Mouse (Mus musculus) thymus, postnatal 36 days (tissue): ENCODE results near the gene Prr23a2.
"Not testable (repeated sequence)": the region's sequence is repeated elsewhere in the genome, so short reads cannot be mapped to it uniquely, and the experiment has no call there.

ENCODE experiments used
- DNase-seq, 2 experiments: peaks; one replicate each; pipeline ENCODE4 v3.0.0; 2022; ENCODE audit warnings: mixed read lengths in 2 of 2

The Prr23a2 gene

DNA sequence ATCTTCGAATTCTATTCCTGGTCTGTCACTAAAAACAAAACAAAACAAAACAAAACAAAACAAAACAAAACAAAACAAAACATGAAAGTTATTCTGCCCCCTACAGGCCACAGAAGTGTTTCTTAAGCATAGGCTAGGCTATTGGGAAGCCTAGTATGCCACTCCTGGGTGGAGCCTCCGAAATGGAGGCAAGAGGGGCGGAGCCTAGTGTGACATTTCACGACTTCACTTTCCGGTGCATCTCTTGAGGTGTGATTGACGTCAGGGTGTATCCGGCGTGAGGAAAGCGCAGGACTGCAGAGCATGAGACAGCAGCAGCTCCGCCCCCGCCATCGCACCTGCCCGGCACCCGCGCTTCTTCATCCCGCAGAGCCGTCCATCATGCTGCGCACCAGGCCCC, at the start of gene Prr23a2:
TSS of gene Prr23a2 (plus strand) at position 285 of the 400 bp plus-strand sequence.
- DNase-seq, result no peak

DNA sequence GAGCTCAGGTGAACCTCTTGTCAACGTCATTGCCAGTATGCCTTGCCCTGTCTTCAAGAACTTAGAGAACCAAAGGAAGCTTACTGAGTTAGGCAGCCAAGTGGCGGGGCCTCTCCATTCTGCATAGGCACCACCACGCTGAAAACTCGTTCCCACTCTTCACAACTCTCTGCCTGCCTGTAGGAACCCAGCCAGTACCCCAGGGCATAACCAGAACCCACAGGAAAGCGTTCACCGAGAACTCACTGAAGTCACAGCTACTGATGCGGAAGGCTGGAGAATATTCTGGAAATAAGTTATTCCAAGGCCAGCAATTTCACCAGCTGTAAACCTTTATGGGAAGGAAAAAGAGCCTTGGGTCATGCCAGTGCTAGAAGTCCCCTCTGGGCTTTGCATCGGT, 48.7 kb upstream of the Prr23a2 start:
- no peak for DNase-seq

DNA sequence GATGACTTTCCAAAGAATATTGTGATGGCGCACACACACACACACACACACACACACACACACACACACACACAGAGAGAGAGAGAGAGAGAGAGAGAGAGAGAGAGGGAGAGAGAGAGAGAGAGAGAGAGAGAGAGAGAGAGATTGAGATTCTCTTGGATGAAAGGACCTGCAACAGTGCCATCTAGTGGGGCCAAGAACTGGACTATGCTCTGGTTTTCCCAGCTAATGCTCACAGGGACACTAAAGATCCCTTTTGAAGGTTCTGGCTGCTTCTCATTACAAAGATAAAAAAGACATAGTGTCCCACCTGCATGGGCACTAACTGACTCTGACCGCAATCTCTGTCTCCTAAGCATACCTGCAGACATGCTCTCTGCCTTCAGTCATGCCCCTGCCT, 46.8 kb upstream of the Prr23a2 start:
- DNase-seq, result not testable (repeated sequence)

DNA sequence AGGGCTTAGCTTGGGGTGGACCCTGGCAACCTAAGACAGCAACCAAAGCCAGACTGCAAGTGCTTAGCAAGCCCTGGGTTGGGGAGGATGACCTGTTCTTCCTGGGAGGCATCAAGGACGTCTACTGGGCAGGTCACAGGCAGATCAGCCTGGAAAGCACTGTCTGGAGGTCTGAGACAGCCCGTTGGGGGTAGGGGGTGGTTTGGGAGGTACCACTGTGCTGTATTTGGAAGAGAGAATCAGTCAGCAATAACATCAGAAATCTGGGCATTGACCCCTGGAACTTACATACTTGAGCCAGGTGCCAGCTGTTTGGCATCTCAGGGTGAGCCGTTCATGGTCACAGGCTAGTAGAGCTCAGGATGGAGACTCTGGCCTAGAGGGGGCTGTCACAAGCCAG, 40.2 kb upstream of the Prr23a2 start:
- DNase-seq, result no peak

DNA sequence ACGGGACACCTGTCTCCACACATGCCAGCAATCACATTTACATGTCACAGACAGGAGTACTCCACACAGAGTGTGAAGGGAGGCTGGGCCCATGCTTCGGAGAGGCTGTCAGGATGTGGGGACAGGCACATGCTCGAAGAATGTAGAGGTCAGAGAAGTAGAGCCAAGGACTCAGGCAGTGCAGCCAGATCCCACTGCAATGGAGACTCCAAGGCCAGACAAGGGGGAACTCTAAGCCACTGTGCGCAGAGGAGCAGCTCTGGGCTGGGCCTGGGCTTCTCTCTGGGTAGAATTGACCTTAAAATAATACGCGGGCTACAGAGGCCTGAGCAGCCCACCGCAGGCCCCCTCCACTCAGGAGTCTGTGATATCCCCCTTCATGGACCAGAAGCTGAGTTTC, 38.7 kb upstream of the Prr23a2 start:
- DNase-seq, result no peak

DNA sequence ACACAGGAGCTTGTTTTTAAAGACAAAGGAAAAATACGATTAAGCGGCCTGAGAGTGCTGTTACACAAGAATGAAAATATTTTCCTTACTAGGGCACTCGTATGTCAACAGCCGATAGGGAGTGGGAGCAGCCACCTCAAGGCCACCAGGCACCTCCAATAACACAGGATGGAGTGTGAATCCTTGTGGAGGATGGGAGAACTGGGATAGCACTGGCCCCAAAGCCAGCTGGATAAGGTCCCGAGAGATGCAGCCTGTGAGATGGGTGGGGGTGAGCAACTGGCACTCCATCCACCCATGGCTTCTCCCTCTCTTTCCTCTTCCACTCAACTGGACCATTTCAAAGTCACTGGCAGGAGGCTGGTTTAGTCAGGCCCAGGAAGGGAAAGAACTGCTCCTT, 37.3 kb upstream of the Prr23a2 start:
- DNase-seq, result no peak

DNA sequence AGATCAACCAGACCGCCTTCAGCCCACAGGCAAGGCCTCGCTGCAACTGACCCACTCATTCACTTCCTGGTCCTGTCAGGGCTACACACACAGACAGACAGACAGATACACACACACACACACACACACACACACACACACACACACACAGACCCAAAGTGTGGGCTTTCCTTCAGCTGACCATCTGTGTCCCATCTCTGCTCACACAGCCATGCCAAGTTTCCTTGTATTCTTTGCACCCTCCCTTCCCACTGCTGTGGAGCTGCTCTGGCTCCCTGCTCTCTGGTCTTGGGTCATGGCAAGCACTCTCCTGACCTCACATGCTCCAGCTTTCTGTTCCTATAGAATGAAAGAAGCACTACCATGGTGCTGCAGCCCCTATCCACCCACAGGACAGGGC, 36.8 kb upstream of the Prr23a2 start:
- DNase-seq, result no peak

DNA sequence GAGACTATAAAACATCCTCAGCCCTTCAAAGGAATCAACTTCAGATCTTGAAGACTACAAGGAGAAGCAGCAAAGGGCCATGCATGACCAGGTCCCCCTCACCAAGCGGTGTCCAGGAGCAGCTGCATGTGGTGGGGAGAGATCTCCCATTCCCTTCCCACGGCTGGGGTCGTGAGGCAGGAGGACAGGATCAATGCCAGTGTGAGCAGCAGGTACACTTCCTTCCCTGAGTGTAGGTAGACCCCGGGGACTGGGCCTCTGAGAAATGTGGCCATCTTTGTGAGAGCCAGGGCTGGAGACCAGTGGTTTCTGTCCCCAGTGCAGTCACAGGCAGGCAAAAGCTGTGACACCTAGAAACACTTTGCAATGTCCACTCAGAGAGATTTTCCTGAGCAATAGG, 35.8 kb upstream of the Prr23a2 start:
- no peak for DNase-seq

DNA sequence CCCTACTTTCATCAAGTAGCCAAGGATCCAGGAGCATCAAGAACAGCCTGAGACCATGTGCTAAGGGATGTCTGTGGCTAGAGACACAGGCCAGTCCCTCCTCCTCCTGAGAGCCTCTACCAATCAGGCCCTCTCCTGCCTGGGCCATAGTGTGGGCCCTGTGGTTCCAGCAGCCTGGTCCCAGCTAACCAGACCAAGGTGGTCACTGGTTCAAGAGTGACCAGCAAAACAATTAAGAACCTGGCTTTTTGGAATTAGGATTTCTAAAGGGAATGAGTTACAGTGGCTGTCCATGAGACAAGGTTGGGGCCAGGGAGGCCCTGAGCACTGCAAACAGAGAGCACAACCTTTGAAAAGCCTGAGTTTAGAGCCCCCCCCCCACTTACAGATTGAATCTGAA, 35.2 kb upstream of the Prr23a2 start:
- no peak for DNase-seq

DNA sequence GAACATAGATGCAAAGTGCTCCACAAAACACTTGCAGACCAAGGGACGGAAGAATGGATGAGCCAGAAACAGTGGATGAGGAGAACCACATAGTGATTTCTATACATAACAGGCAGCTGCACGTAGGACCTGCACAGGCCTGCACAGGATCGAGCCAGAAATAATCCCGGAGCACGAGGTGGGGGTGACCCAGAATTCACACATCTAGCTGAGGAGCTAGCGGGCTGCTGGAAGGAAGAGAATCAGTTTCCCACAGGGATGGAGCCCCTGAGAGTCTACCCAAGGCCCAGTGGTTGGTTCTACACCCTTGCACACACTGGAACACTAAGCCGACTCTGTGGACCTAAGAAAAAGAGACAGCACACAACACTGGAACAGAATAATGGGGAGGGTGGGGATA, 32.5 kb upstream of the Prr23a2 start:
- no peak for DNase-seq

DNA sequence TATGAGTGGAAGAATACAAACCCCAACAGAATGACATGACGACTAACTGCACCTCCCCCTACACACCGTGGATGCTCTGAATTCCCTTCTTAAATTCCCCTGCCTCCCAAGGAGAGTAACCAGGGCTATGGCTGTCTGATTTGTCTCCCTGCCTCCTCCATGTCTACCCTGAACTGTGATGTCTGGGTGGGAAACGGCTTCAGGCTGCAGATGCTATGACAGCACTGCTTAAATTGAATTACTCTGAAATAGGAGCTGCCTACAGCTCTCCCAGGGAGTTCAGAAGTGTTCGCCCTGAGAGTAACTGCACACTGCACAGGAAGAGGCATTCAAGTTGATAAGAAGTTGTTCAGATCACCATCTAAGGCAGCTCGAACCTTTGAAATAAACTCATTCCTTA, 26.8 kb upstream of the Prr23a2 start:
- no peak for DNase-seq

DNA sequence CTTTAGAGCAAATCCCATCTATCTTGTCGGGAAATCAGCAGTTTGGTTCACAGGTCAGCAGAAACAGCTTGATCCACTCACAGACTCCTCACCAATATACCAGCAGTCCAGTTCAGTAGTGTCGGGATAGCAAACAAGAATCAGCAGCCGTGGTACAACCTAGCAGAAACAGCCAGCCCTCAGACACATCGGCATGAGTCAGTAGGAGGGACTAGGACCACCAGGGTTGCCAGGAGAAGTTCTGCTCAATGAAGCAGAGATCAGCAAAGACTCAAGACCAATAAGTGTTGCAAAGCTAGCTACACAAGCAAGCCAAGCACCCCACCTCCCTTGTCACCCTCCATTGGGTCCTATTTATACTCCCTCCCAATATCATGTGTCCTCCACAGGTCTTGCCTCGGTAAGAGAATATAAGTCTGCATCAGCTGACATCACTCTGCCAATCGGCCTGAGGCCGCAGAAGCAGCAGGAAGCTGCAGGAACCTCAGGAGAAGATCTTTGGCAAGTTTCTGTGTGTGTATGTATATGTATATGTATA, 18.7 kb upstream of the Prr23a2 start:
- no peak for DNase-seq

DNA sequence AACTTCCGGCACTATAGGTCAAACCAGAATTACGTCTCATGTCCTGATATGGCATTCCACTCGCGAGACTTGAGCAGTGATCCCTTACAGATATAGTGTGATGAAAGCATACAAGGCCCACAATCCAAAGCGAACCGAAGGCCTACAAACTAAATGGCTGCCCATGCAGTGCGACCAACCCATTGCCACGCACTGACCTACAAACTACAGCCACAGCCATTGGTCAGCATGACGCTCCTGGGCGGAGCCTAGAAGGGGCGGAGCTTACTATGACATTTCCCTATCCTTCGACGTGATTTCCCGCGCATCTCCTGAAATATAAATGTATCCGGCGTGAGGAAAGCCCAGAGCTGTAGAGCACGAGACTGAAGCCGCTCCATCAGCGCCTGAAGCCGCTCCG, 14.2 kb upstream of the Prr23a2 start, which contains the start of gene Prr23a1:
TSS of gene Prr23a1 (plus strand) at position 387 of the 400 bp plus-strand sequence.
- no peak for DNase-seq

DNA sequence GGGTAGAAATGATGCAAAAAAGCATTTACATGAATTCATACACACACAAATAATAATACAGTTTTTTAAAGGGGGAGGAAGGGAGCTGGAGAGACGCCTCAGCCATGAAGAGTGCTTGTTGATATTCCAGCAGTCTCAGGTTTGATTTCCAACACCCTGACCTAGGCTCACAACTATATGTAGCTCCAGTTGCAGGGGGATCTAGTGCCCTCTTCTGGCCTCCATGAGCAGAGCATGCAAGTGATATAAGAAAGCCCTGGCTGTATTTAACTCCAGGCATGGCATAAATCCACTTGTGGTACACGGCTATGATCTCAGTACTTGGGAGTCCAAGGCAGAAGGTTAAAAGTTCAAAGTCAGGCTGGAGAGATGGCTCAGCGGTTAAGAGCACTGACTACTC, 7.2 kb downstream of the Prr23a2 start:
- no peak for DNase-seq

DNA sequence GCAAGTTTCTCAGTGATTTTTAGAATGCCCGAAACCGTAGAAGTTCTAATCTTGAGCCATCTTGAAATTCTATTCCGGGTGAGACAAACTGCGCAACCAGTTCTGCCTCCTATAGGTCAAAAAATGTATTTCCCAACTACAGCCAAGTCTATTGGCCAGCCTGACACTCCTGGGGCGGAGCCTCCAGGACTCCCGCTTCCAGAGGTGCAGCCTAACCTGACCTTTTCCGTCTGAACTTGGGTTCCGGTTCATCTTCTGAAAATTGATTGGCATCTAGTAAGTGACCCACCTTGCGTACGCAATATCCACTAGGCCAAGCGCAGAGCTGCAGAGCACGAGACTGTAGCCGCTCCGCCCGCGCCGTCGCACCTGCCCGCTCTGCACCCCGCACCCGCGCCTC, 8.3 kb downstream of the Prr23a2 start, which contains the start of gene Prr23a3:
TSS of gene Prr23a3 (plus strand) at position 197 of the 400 bp plus-strand sequence.
- no peak for DNase-seq

DNA sequence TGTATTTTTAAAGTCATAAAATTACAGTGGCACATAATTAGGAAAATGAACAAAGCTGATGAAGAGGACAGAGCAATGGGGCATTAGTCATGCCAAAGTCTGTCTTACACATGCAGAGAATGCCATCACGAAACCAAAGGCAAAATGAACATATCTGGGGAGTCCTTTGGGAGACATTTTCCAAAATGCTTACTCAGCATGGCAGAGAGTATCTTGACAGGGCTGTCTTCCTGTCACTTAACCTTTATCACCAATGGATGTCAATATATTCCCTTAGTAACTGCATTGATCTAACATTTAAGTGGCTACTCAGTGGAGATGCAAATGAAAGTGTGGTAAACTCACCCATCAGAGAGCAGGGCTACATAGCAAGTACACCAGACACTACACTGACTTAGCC, 45.2 kb downstream of the Prr23a2 start:
- DNase-seq, result no peak

DNA sequence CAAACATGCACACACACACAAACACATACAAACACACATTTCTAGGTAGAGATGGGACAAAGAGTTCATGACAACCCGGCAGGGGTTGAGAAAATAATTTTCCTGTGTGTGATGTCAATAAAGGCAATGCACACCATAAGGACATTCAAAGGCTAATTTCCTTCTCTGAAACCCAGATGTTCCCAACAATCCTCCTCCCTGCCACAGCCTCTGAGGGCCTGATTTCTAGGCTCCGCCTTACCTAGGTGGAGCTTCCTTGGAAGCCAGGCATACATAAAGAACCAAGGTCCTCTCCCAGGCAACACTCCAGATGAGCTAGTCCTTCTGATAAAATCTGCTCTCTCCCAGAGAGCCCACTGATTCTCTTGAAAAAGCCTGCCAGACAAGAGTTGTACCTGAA, 46.5 kb downstream of the Prr23a2 start, which contains the start of gene 7420426K07Rik:
TSS of gene 7420426K07Rik (plus strand) at position 301 of the 400 bp plus-strand sequence.
- DNase-seq, result no peak
